Mouse (Mus musculus): ENCODE data around the gene Selp. TPM values are rescaled to one million over a fixed set of nuclear protein-coding genes. Genes with fewer than 3 reads are reported as not detected.

The Selp gene
- polyA plus RNA-seq, 1 experiment from 2014 or later = not detected

- Histone ChIP-seq H3K4me1 (no peaks in the 10 kb centered on the region), H3K27ac (replicated peaks) (no peak overlapping the region), H3K9ac (replicated peaks) (no peak overlapping the region), H3K9me3 (no peaks in the 10 kb centered on the region), H3K36me3 (no peaks in the 10 kb centered on the region), H3K4me3 (no peak overlapping the region), H3K4me2 (replicated peaks) (no peak overlapping the region), H3K27me3 (no peaks in the 10 kb centered on the region)
- ATAC-seq (replicated peaks) = no peak
- WGBS = 88% methylated on average over 4 of the region's 4 CpGs
Observed at GRCm38 (mm10) chr1:164083046-164083445, 32.0 kb upstream of the Selp start.

DNA sequence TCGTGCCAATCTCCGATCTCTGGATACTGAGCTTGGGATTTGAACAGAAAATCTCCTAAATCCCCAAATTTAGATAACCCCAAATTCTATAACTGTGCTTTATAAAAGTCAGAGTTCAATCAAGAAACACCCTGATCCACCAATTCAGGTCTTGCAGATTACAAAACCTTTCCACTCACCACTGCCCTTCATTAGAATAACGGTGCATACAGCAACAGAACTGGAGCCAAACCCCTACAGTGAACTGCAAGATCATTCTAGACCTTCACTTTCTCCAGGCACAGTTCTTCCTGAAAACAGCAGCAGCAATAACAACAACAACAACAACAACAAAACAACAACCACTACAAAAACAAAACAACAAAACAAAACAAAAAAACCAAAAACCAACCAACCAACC, 28.3 kb upstream of the Selp start:
- H3K4me2 ChIP-seq (replicated peaks) = no peak overlapping the region
- no peak overlapping the region for H3K27ac ChIP-seq (replicated peaks)
- no peak overlapping the region for H3K9ac ChIP-seq (replicated peaks)
- no peak overlapping the region for H3K4me3 ChIP-seq
- no peaks in the 10 kb centered on the region for H3K4me1 ChIP-seq
- H3K9me3 ChIP-seq = no peaks in the 10 kb centered on the region
- H3K36me3 ChIP-seq = no peaks in the 10 kb centered on the region
- no peaks in the 10 kb centered on the region for H3K27me3 ChIP-seq
- 82% methylated on average over 3 of the region's 3 CpGs for WGBS
- ATAC-seq (replicated peaks) = no peak

GRCm38 (mm10) chr1:164087872-164088271, 27.2 kb upstream of the Selp start:
- no peaks in the 10 kb centered on the region for H3K9me3 ChIP-seq
- H3K9ac ChIP-seq (replicated peaks) = no peak overlapping the region
- no peaks in the 10 kb centered on the region for H3K4me1 ChIP-seq
- no peaks in the 10 kb centered on the region for H3K27me3 ChIP-seq
- no peak overlapping the region for H3K4me3 ChIP-seq
- WGBS = 93% methylated on average over 5 of the region's 5 CpGs
- H3K4me2 ChIP-seq (replicated peaks) = no peak overlapping the region
- no peak overlapping the region for H3K27ac ChIP-seq (replicated peaks)
- no peak for ATAC-seq (replicated peaks)
- H3K36me3 ChIP-seq = no peaks in the 10 kb centered on the region

DNA sequence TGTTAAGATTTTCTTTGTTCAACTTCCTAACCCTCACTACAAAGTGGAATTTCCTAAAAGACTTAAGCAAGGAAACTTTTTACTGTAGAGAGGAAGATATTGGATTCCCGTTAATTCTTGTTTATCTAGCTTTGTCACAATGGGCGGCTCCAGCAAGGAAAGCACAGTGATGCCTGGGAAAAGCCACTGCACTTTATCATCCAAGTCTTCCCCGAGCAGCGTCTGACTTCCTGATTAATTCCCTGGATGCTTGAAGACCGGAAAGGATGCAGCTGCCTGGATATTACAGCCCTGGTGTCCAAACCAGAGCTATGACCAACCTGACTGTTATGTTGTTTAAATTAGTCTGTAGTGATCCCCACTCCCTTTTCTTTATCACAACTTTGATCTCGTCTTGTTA, 18.3 kb upstream of the Selp start:
- H3K36me3 ChIP-seq = no peaks in the 10 kb centered on the region
- H3K27me3 ChIP-seq = no peaks in the 10 kb centered on the region
- no peaks in the 10 kb centered on the region for H3K4me1 ChIP-seq
- H3K4me2 ChIP-seq (replicated peaks) = no peak overlapping the region
- whole genome bisulfite sequencing = 86% methylated on average over 6 of the region's 6 CpGs
- no peaks in the 10 kb centered on the region for H3K9me3 ChIP-seq
- no peak for ATAC-seq (replicated peaks)
- no peak overlapping the region for H3K27ac ChIP-seq (replicated peaks)
- H3K4me3 ChIP-seq = no peak overlapping the region
- H3K9ac ChIP-seq (replicated peaks) = no peak overlapping the region

- Histone ChIP-seq H3K4me1 (no peaks in the 10 kb centered on the region), H3K9me3 (no peaks in the 10 kb centered on the region), H3K27me3 (no peaks in the 10 kb centered on the region), H3K9ac (replicated peaks) (no peak overlapping the region), H3K27ac (replicated peaks) (no peak overlapping the region), H3K36me3 (no peaks in the 10 kb centered on the region), H3K4me3 (no peak overlapping the region), H3K4me2 (replicated peaks) (no peak overlapping the region)
- WGBS = 85% methylated on average over 2 of the region's 2 CpGs
- ATAC-seq (replicated peaks) = no peak
Observed at GRCm38 (mm10) chr1:164097911-164098310, 17.2 kb upstream of the Selp start.

- Histone ChIP-seq H3K9me3 (no peaks in the 10 kb centered on the region), H3K4me3 (no peak overlapping the region), H3K36me3 (no peaks in the 10 kb centered on the region), H3K4me2 (replicated peaks) (no peak overlapping the region), H3K27ac (replicated peaks) (no peak overlapping the region), H3K4me1 (no peaks in the 10 kb centered on the region), H3K9ac (replicated peaks) (no peak overlapping the region), H3K27me3 (no peaks in the 10 kb centered on the region)
- WGBS = 70% methylated on average over 2 of the region's 2 CpGs
- no peak for ATAC-seq (replicated peaks)
Observed at GRCm38 (mm10) chr1:164098372-164098771, 16.7 kb upstream of the Selp start.

GRCm38 (mm10) chr1:164109763-164110162, 5.3 kb upstream of the Selp start:
- Histone ChIP-seq H3K9me3 (no peaks in the 10 kb centered on the region), H3K9ac (replicated peaks) (no peak overlapping the region), H3K36me3 (no peaks in the 10 kb centered on the region), H3K27ac (replicated peaks) (no peak overlapping the region), H3K4me1 (no peaks in the 10 kb centered on the region), H3K4me2 (replicated peaks) (no peak overlapping the region), H3K27me3 (no peaks in the 10 kb centered on the region), H3K4me3 (no peak overlapping the region)
- 85% methylated on average over 2 of the region's 2 CpGs for WGBS
- ATAC-seq (replicated peaks) = no peak

DNA sequence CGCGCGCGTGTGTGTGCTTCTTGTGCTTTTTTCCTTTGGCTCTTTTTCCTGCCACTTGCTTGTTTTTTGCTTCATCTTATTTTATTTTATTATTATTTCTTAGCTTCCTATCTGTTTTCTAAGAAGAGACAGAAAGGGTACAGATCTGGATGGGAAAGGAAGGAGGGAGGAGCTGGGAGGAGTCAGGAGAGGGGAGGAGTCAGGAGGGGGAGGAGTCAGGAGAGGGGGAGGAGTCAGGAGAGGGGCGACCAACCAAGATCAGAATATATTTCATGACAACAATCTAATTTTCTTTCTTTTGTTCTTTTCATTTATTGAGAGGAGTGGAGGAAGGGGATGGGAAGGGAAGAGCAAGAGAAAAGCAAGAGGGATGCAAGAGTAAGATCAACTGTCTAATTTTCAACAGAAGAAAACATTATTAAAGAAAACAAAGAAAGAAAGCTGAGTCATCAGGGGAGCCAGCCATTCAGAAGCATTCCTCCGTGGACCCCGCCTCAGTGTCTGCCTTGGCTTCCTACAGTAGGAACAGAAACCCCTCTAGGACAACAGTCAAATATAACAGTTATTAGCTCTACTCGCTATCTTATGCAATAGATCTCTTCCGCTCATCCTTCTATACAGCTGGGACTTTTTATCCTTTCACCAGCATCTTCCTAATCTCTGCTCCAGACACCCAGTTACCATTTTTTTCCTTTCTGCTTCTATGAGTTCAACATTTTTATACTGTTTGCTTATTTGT, 4.3 kb upstream of the Selp start:
- no peaks in the 10 kb centered on the region for H3K36me3 ChIP-seq
- no peak overlapping the region for H3K4me3 ChIP-seq
- H3K9ac ChIP-seq (replicated peaks) = no peak overlapping the region
- WGBS = 93% methylated on average over 9 of the region's 9 CpGs
- no peak overlapping the region for H3K4me2 ChIP-seq (replicated peaks)
- no peaks in the 10 kb centered on the region for H3K9me3 ChIP-seq
- no peaks in the 10 kb centered on the region for H3K4me1 ChIP-seq
- no peaks in the 10 kb centered on the region for H3K27me3 ChIP-seq
- no peak overlapping the region for H3K27ac ChIP-seq (replicated peaks)
- no peak for ATAC-seq (replicated peaks)

DNA sequence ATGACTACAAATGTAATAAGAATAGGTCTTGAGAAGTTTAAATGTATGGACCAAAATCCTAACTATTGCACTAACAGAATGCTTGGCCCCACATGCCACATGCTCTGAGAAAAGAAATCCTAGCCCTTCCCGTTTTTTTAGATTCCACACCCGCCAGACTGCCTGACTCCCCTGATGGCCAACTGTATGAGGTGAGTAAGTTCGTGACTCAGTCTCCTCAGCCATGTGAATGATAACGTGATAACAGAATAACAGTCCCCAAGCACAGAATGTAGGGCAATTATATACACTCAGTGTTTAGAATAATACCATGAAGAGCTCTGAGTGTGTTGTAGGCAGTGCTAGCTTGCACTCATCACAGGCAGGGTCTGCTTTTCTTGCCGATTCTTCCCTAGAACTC, 784 bp upstream of the Selp start:
- Histone ChIP-seq H3K4me2 (replicated peaks) (no peak overlapping the region), H3K36me3 (no peaks in the 10 kb centered on the region), H3K4me3 (no peak overlapping the region), H3K9ac (replicated peaks) (no peak overlapping the region), H3K9me3 (no peaks in the 10 kb centered on the region), H3K27me3 (no peaks in the 10 kb centered on the region), H3K27ac (replicated peaks) (no peak overlapping the region), H3K4me1 (no peaks in the 10 kb centered on the region)
- WGBS = 88% methylated on average over 5 of the region's 5 CpGs
- no peak for ATAC-seq (replicated peaks)

DNA sequence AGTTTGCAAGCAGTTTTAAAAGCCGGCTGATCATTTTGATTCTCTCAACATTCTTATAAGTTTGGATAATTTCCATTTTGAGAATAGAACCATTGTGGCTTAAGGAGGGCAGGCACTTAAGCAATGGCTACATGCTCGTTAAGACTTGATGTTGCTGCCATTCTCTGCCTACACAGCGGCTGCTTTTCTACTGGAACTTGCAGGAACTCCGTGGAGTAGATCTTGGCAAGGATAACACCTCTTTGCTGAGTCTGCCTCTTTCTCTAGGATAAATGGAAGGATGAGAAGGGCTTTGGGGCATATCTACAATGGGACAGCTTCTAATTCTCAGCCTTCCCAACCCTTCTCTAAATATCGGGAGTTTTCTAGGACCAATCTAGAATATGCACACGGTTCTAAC, 583 bp downstream of the Selp start:
- Histone ChIP-seq H3K9me3 (no peaks in the 10 kb centered on the region), H3K4me1 (no peaks in the 10 kb centered on the region), H3K4me3 (no peak overlapping the region), H3K4me2 (replicated peaks) (no peak overlapping the region), H3K27me3 (no peaks in the 10 kb centered on the region), H3K27ac (replicated peaks) (no peak overlapping the region), H3K36me3 (no peaks in the 10 kb centered on the region), H3K9ac (replicated peaks) (no peak overlapping the region)
- no peak for ATAC-seq (replicated peaks)
- WGBS = 39% methylated on average over 6 of the region's 6 CpGs

DNA sequence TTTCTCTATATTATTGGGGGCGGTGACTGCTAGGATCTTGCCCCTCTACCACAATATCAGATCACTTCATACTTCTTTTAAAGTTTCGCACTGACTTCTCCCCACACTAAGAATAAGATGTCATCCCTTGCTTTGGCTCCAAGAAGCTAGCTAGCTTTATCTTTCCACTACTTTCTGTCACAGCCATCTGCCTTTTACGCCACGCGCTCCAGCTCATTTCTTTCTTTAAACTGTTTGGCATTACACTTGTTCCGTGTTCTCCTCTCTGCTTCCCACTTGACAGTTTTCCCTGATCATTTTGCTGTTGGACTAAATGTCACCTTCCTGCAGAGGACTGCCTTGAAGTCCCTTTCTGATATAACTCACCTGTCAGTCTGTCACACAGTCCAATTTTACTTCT, 2.8 kb downstream of the Selp start:
- H3K4me3 ChIP-seq = no peak overlapping the region
- H3K9ac ChIP-seq (replicated peaks) = no peak overlapping the region
- no peaks in the 10 kb centered on the region for H3K4me1 ChIP-seq
- no peaks in the 10 kb centered on the region for H3K36me3 ChIP-seq
- H3K27ac ChIP-seq (replicated peaks) = no peak overlapping the region
- 89% methylated on average over 6 of the region's 6 CpGs for WGBS
- H3K9me3 ChIP-seq = no peaks in the 10 kb centered on the region
- no peak overlapping the region for H3K4me2 ChIP-seq (replicated peaks)
- no peaks in the 10 kb centered on the region for H3K27me3 ChIP-seq
- ATAC-seq (replicated peaks) = no peak

DNA sequence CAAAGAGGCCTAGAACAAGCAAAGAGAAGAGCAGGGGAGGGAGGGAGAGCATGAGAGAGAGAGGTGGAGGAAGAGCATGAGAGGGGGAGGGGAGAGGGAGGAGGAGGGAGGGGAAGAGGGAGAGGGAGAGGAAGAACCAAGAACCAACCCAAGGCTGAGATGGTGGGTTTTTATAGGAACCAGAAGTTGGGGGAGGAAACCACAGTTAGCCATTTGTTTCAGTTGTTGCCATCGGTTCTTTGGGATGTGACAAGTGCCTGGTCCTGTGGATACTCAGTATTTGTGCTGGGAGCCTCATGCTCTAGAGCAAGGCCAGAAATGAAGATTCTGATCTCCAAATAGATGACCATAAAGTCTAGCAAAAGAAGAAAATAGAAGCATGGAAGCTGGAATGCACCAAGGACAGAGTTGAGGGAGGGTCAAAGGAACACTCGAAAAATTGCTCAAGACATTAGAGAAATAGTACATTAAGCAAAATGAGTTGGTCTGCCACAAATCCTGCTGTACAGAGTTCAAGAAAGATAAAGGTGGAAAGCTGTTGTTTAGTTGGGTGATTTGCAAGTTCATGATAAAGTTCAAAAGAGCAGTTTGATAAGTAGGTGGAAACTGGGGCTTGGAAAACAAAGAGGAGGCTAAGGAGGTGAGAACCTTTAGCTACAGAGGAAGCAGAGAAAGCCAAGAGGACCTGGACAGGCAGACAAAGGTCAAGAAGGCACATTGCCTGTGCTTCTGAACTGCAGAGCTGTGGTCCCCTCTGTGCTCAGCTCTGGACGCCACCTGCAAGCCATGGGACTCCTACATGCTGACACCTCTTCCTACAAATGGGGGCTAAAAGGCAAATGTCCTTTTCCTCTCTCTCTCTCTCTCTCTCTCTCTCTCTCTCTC, 5.1 kb downstream of the Selp start:
- 82% methylated on average over 3 of the region's 3 CpGs for WGBS
- no peaks in the 10 kb centered on the region for H3K4me1 ChIP-seq
- ATAC-seq (replicated peaks) = no peak
- H3K4me3 ChIP-seq = no peak overlapping the region
- H3K4me2 ChIP-seq (replicated peaks) = no peak overlapping the region
- no peaks in the 10 kb centered on the region for H3K27me3 ChIP-seq
- no peaks in the 10 kb centered on the region for H3K36me3 ChIP-seq
- no peak overlapping the region for H3K27ac ChIP-seq (replicated peaks)
- no peak overlapping the region for H3K9ac ChIP-seq (replicated peaks)
- H3K9me3 ChIP-seq = no peaks in the 10 kb centered on the region

All from forebrain, embryonic 15.5 days (tissue).